In genomic region chr6:70774372-70774771, GRCm38 (mm10) we compare ENCODE assay signal across 18 mouse cellular contexts. TPM values are rescaled to one million over a fixed set of nuclear protein-coding genes. Genes with fewer than 3 reads are reported as not detected.
DNase-seq lines count a peak whose midpoint lies in the region; ATAC-seq and TF ChIP-seq lines count a peak whose summit lies in the region.
"Had no signal": no experiment of that assay in that cellular context is flagged by ENCODE, and none has a peak within 500 bp of the region (broad histone marks: within the 10 kb centered on the region; RNA-seq: fewer than 3 reads in every experiment).

No protein-coding gene starts in this region.

- TF ChIP-seq EP300 in liver, postnatal 0 days (IDR thresholded peaks at IDR 0.05; ENCODE audit: low read depth) = no peak

- TF ChIP-seq CTCF in liver, postnatal 0 days (IDR thresholded peaks at IDR 0.05; ENCODE audit: low read depth) = no peak

- no peak overlapping the region for H3K27ac ChIP-seq in forebrain, embryonic 12.5 days
- no peak overlapping the region for H3K27ac ChIP-seq in forebrain, embryonic 11.5 days (ENCODE audit: low read depth, low read length)
- H3K27ac ChIP-seq in kidney, embryonic 14.5 days (ENCODE audit: low read depth, low read length) = no peak overlapping the region
- no peak overlapping the region for H3K27ac ChIP-seq in midbrain, embryonic 13.5 days
- no peak overlapping the region for H3K27ac ChIP-seq in midbrain, embryonic 16.5 days (ENCODE audit: low read length)
- no peak overlapping the region for H3K27ac ChIP-seq in neural tube, embryonic 14.5 days (ENCODE audit: low read depth, low read length)
- H3K27ac ChIP-seq in liver, postnatal 0 days (ENCODE audit: low read depth) = no peak overlapping the region
- H3K27ac ChIP-seq: heart, embryonic 15.5 days; limb, embryonic 10.5 days; liver, embryonic 13.5 days had no signal

- no peak overlapping the region for H3K4me3 ChIP-seq in forebrain, embryonic 12.5 days (replicated peaks)
- no peak overlapping the region for H3K4me3 ChIP-seq in forebrain, embryonic 11.5 days (ENCODE audit: low read depth, low read length)
- no peak overlapping the region for H3K4me3 ChIP-seq in kidney, embryonic 14.5 days (ENCODE audit: low read length)
- no peak overlapping the region for H3K4me3 ChIP-seq in midbrain, embryonic 13.5 days (replicated peaks)
- no peak overlapping the region for H3K4me3 ChIP-seq in midbrain, embryonic 16.5 days (ENCODE audit: low read depth, low read length)
- H3K4me3 ChIP-seq in neural tube, embryonic 14.5 days (ENCODE audit: low read depth, low read length) = no peak overlapping the region
- H3K4me3 ChIP-seq in liver, postnatal 0 days (ENCODE audit: low read depth, low read length) = no peak overlapping the region
- H3K4me3 ChIP-seq: heart, embryonic 15.5 days; limb, embryonic 10.5 days; liver, embryonic 13.5 days had no signal

- H3K9me3 ChIP-seq in forebrain, embryonic 12.5 days = no peaks in the 10 kb centered on the region
- H3K9me3 ChIP-seq in forebrain, embryonic 11.5 days (ENCODE audit: control insufficient read depth, low read length) = no peaks in the 10 kb centered on the region
- H3K9me3 ChIP-seq in kidney, embryonic 14.5 days (ENCODE audit: control insufficient read depth, low read length) = no peaks in the 10 kb centered on the region
- no peaks in the 10 kb centered on the region for H3K9me3 ChIP-seq in midbrain, embryonic 13.5 days
- no peaks in the 10 kb centered on the region for H3K9me3 ChIP-seq in midbrain, embryonic 16.5 days (replicated peaks; ENCODE audit: control insufficient read depth, low read length, poor library complexity, severe bottlenecking)
- no peaks in the 10 kb centered on the region for H3K9me3 ChIP-seq in neural tube, embryonic 14.5 days (ENCODE audit: control insufficient read depth, low read length)
- no peaks in the 10 kb centered on the region for H3K9me3 ChIP-seq in liver, postnatal 0 days (ENCODE audit: low read length)
- H3K9me3 ChIP-seq: heart, embryonic 15.5 days; limb, embryonic 10.5 days; liver, embryonic 13.5 days had no signal

- H3K27me3 ChIP-seq in forebrain, embryonic 12.5 days = no peaks in the 10 kb centered on the region
- H3K27me3 ChIP-seq in forebrain, embryonic 11.5 days (ENCODE audit: control insufficient read depth, insufficient read depth, low read length) = no peaks in the 10 kb centered on the region
- no peaks in the 10 kb centered on the region for H3K27me3 ChIP-seq in kidney, embryonic 14.5 days (ENCODE audit: control insufficient read depth, insufficient read depth, low read length)
- H3K27me3 ChIP-seq in midbrain, embryonic 13.5 days = no peaks in the 10 kb centered on the region
- H3K27me3 ChIP-seq in midbrain, embryonic 16.5 days (ENCODE audit: control insufficient read depth, insufficient read depth, low read depth, low read length) = no peaks in the 10 kb centered on the region
- H3K27me3 ChIP-seq in neural tube, embryonic 14.5 days (ENCODE audit: control insufficient read depth, insufficient read depth, low read length) = no peaks in the 10 kb centered on the region
- H3K27me3 ChIP-seq in liver, postnatal 0 days (ENCODE audit: insufficient read depth, low read length) = no peaks in the 10 kb centered on the region
- H3K27me3 ChIP-seq: CH12.LX; heart, embryonic 15.5 days; liver, embryonic 13.5 days had no signal

- ATAC-seq in forebrain, embryonic 12.5 days (ENCODE audit: low FRiP score) = 0 out of 2 replicates have a peak, but pooled peaks have one; percentile 36
- no peak for ATAC-seq in forebrain, embryonic 11.5 days (replicated peaks; ENCODE audit: low FRiP score)
- no peak for ATAC-seq in kidney, embryonic 14.5 days (ENCODE audit: low FRiP score, low TSS enrichment)
- ATAC-seq in midbrain, embryonic 13.5 days = peak; percentile 47; the same call in 1 of the 2 replicates
- no peak for ATAC-seq in midbrain, embryonic 16.5 days
- peak; percentile 68; the same call in 1 of the 2 replicates for ATAC-seq in neural tube, embryonic 14.5 days (ENCODE audit: low read depth)
- no peak for ATAC-seq in liver, postnatal 0 days
- ATAC-seq: lung, postnatal 0 days had no signal

- 51% methylated on average over 2 of the region's 2 CpGs for WGBS in forebrain, embryonic 12.5 days
- WGBS in forebrain, embryonic 11.5 days = 58% methylated on average over 2 of the region's 2 CpGs
- WGBS in kidney, embryonic 14.5 days = 82% methylated on average over 2 of the region's 2 CpGs
- 55% methylated on average over 2 of the region's 2 CpGs for whole genome bisulfite sequencing in midbrain, embryonic 13.5 days
- WGBS in midbrain, embryonic 16.5 days = 64% methylated on average over 2 of the region's 2 CpGs
- 34% methylated on average over 2 of the region's 2 CpGs for WGBS in neural tube, embryonic 14.5 days
- WGBS in liver, postnatal 0 days (ENCODE audit: insufficient replicate concordance) = 91% methylated on average over 2 of the region's 2 CpGs

- DNase-seq in forebrain, embryonic 11.5 days (ENCODE audit: low spot score) = no peak
- DNase-seq in kidney, adult 11 months = peak; percentile 36
- DNase-seq in liver, postnatal 0 days = no peak
- DNase-seq: adrenal gland, postnatal 14 days; cerebellum, postnatal 14 days; heart, adult 18-20 months; liver, embryonic 13.5 days; right cerebral cortex, postnatal 14 days; thymus, postnatal 25 days had no signal

- no peak overlapping the region for H3K4me2 ChIP-seq in forebrain, embryonic 12.5 days
- H3K4me2 ChIP-seq in forebrain, embryonic 11.5 days (ENCODE audit: low read depth, low read length, severe bottlenecking) = no peak overlapping the region
- no peak overlapping the region for H3K4me2 ChIP-seq in kidney, embryonic 14.5 days (replicated peaks; ENCODE audit: low read depth, low read length)
- H3K4me2 ChIP-seq in midbrain, embryonic 13.5 days (replicated peaks) = no peak overlapping the region
- H3K4me2 ChIP-seq in midbrain, embryonic 16.5 days (ENCODE audit: low read length) = no peak overlapping the region
- no peak overlapping the region for H3K4me2 ChIP-seq in neural tube, embryonic 14.5 days (ENCODE audit: low read depth, low read length)
- H3K4me2 ChIP-seq in liver, postnatal 0 days (ENCODE audit: low read depth, low read length) = no peak overlapping the region
- H3K4me2 ChIP-seq: heart, embryonic 15.5 days; liver, embryonic 13.5 days had no signal

- H3K9ac ChIP-seq in forebrain, embryonic 12.5 days = no peak overlapping the region
- no peak overlapping the region for H3K9ac ChIP-seq in forebrain, embryonic 11.5 days (ENCODE audit: low read length)
- no peak overlapping the region for H3K9ac ChIP-seq in kidney, embryonic 14.5 days (ENCODE audit: low read depth, low read length)
- H3K9ac ChIP-seq in midbrain, embryonic 13.5 days (replicated peaks) = no peak overlapping the region
- H3K9ac ChIP-seq in midbrain, embryonic 16.5 days (ENCODE audit: low read depth, low read length) = no peak overlapping the region
- no peak overlapping the region for H3K9ac ChIP-seq in neural tube, embryonic 14.5 days (replicated peaks; ENCODE audit: low read depth, low read length)
- H3K9ac ChIP-seq in liver, postnatal 0 days (replicated peaks) = no peak overlapping the region
- H3K9ac ChIP-seq: heart, embryonic 15.5 days; liver, embryonic 13.5 days had no signal

- peaks cover 56% of the 10 kb centered on the region for H3K36me3 ChIP-seq in forebrain, embryonic 12.5 days (replicated peaks)
- H3K36me3 ChIP-seq in forebrain, embryonic 11.5 days (ENCODE audit: control insufficient read depth, insufficient read depth, low read length) = no peaks in the 10 kb centered on the region; the same call in 1 of the 2 replicates
- H3K36me3 ChIP-seq in kidney, embryonic 14.5 days (ENCODE audit: control insufficient read depth, insufficient read depth, low read length) = peaks cover 34% of the 10 kb centered on the region; the same call in 1 of the 2 replicates
- H3K36me3 ChIP-seq in midbrain, embryonic 13.5 days = peaks cover 64% of the 10 kb centered on the region
- H3K36me3 ChIP-seq in midbrain, embryonic 16.5 days (ENCODE audit: control insufficient read depth, insufficient read depth, low read length) = peaks cover 27% of the 10 kb centered on the region
- peaks cover 14% of the 10 kb centered on the region; the same call in 1 of the 2 replicates for H3K36me3 ChIP-seq in neural tube, embryonic 14.5 days (ENCODE audit: control insufficient read depth, insufficient read depth, low read length)
- H3K36me3 ChIP-seq in liver, postnatal 0 days (replicated peaks; ENCODE audit: insufficient read depth, low read length) = peaks cover 68% of the 10 kb centered on the region

- 0 out of 2 replicates have a peak, but pooled peaks cover 3% of the 10 kb centered on the region for H3K4me1 ChIP-seq in forebrain, embryonic 12.5 days
- no peaks in the 10 kb centered on the region for H3K4me1 ChIP-seq in forebrain, embryonic 11.5 days (replicated peaks; ENCODE audit: control insufficient read depth, insufficient read depth, low read length)
- H3K4me1 ChIP-seq in kidney, embryonic 14.5 days (ENCODE audit: control insufficient read depth, insufficient read depth, low read length) = no peaks in the 10 kb centered on the region
- H3K4me1 ChIP-seq in midbrain, embryonic 13.5 days (replicated peaks) = no peaks in the 10 kb centered on the region
- no peaks in the 10 kb centered on the region for H3K4me1 ChIP-seq in midbrain, embryonic 16.5 days (ENCODE audit: control insufficient read depth, insufficient read depth, low read length)
- no peaks in the 10 kb centered on the region for H3K4me1 ChIP-seq in neural tube, embryonic 14.5 days (ENCODE audit: control insufficient read depth, insufficient read depth, low read length)
- 0 out of 2 replicates have a peak, but pooled peaks cover 4% of the 10 kb centered on the region for H3K4me1 ChIP-seq in liver, postnatal 0 days (ENCODE audit: insufficient read depth)
- H3K4me1 ChIP-seq: limb, embryonic 10.5 days had no signal

RNA-seq across cellular contexts. Expression of gene Rpia, which starts 17.7 kb away (rescaled TPM):
- 2.8 and 5.1 TPM in 2 replicates for polyA plus RNA-seq in forebrain, embryonic 12.5 days (2016; fragmentation: Nextera tagmentation; extraction: Ambion mirVana)
- 2.0 and 3.3 TPM in 2 replicates for polyA plus RNA-seq in forebrain, embryonic 11.5 days (2014; fragmentation: Nextera tagmentation; extraction: Ambion mirVana)
- polyA plus RNA-seq in kidney, embryonic 14.5 days (2014; fragmentation: Nextera tagmentation; extraction: Ambion mirVana) = 3.2 and 5.5 TPM in 2 replicates
- polyA plus RNA-seq in midbrain, embryonic 13.5 days (2015; fragmentation: Nextera tagmentation; extraction: Ambion mirVana) = 2.4 and 3.5 TPM in 2 replicates
- 2.6 and 2.9 TPM in 2 replicates for polyA plus RNA-seq in midbrain, embryonic 16.5 days (2015; fragmentation: Nextera tagmentation; extraction: Ambion mirVana)
- polyA plus RNA-seq in neural tube, embryonic 14.5 days (2014; fragmentation: Nextera tagmentation; extraction: Ambion mirVana) = 3.2 and 4.5 TPM in 2 replicates
- 1.9 and 2.2 TPM in 2 replicates for polyA plus RNA-seq in liver, postnatal 0 days (2015; fragmentation: Nextera tagmentation; extraction: Ambion mirVana)

Comparison
In these comparisons a context has a peak if more than half of its experiments do, and no peak if none do; other contexts are left out.
1. ATAC-seq: peak in forebrain, embryonic 12.5 days (single experiment), midbrain, embryonic 13.5 days (single experiment) and neural tube, embryonic 14.5 days (single experiment); none in forebrain, embryonic 11.5 days (single experiment), kidney, embryonic 14.5 days (single experiment), midbrain, embryonic 16.5 days (single experiment) and liver, postnatal 0 days (single experiment).